Mouse (Mus musculus) cerebellum, adult 2 months (tissue): ENCODE data around the gene Hmx3.

ENCODE experiments used
- CTCF ChIP-seq: fragments of 200-500 bp; IDR thresholded peaks from 2 replicates; pipeline ENCODE4 v1.5.1; 2011; ENCODE audit warnings: low read depth, mild to moderate bottlenecking, control low read depth, low read length, moderate library complexity, borderline replicate concordance; ENCODE audit not compliant: insufficient read depth
- POLR2A ChIP-seq: fragments of 200-500 bp; IDR thresholded peaks from 2 replicates; pipeline ENCODE4 v1.6.1; 2011; ENCODE audit warnings: low read length, control low read depth, borderline replicate concordance; ENCODE audit not compliant: insufficient read depth

- TF ChIP-seq POLR2A: no peak
- TF ChIP-seq CTCF: peak; percentile 71
Observed at GRCm38 (mm10) chr7:131539979-131540378, 2.7 kb upstream of the Hmx3 start.
